Mouse (Mus musculus): ENCODE measurements around the gene Cnih2.

- no peak for TF ChIP-seq CTCF (IDR thresholded peaks at IDR 0.05)
- no peak for TF ChIP-seq POLR2A (IDR thresholded peaks at IDR 0.05; ENCODE audit: insufficient read depth, low read depth, low read length)
- no peak for TF ChIP-seq EP300 (IDR thresholded peaks at IDR 0.05; ENCODE audit: insufficient read depth, low read depth, low read length)
These were observed 579 bp downstream of the Cnih2 start for GRCm38 (mm10) chr19:5097521-5098362.

Measured in heart, adult 2 months (tissue).